Mouse (Mus musculus) heart, embryonic 12.5 days (tissue): Measurements from ENCODE around the gene Cep126. TPM values are rescaled to one million over a fixed set of nuclear protein-coding genes. Genes with fewer than 3 reads are reported as not detected.

Experiments used
- polyA plus RNA-seq: library from polyadenylated mRNA; unstranded; fragments of >200 nt; fragmentation: Nextera tagmentation; extraction: Ambion mirVana; gene quantifications from 2 replicates; pipeline ENCODE4 v1.2.1, GENCODE M21; 2016

Gene Cep126
- polyA plus RNA-seq, 1 experiment from 2014 or later, result 3.0 TPM

Other genes with a start within 250 kb of the Cep126 start
- 37.6 and 39.7 TPM in 2 replicates for gene Yap1, start 129.7 kb downstream of the Cep126 start, polyA plus RNA-seq
- gene Cfap300, start 91.5 kb downstream of the Cep126 start, polyA plus RNA-seq, result 7.4 TPM in 2 replicates